Mouse (Mus musculus) ES-CJ7 (cell line): ENCODE data around the gene Cxcl13.

Source experiments
- DNase-seq: peaks from one replicate; pipeline ENCODE4 v3.0.0; 2011; ENCODE audit warnings: low read depth, low spot score

The Cxcl13 gene

DNA sequence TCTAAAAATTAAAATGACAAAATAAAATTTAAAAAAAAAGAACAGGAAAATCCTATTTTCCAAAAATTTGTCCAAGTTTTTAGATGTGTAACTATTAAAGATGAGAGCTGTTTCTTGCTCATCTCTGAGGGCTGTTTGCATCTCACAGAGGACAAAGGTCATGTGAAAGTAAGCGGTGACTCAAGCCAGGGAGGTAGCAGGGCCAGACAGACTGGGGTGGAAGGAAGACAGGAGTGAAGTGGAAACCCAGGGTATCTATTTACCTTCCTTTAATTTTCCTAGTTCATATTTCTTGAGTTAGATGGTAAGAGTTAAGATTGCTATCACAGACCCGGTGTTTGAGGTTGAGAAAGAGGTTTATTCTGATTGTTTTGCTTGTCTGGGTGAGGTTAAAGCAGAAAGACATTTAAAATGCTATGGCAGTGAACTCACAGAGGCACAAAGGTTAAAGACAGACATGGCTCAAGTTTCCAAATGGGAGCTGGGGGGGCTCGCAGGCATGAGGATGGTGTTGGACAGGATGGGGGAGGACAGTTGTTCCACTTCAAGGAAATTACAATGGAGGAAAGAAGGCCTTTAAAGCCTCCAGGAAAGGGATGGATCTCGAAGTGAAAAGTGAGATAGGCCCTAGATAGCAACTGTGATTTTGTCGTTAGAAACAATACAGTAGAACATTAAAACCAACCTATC lies 27.2 kb downstream of the Cxcl13 start:
- no peak for DNase-seq

DNA sequence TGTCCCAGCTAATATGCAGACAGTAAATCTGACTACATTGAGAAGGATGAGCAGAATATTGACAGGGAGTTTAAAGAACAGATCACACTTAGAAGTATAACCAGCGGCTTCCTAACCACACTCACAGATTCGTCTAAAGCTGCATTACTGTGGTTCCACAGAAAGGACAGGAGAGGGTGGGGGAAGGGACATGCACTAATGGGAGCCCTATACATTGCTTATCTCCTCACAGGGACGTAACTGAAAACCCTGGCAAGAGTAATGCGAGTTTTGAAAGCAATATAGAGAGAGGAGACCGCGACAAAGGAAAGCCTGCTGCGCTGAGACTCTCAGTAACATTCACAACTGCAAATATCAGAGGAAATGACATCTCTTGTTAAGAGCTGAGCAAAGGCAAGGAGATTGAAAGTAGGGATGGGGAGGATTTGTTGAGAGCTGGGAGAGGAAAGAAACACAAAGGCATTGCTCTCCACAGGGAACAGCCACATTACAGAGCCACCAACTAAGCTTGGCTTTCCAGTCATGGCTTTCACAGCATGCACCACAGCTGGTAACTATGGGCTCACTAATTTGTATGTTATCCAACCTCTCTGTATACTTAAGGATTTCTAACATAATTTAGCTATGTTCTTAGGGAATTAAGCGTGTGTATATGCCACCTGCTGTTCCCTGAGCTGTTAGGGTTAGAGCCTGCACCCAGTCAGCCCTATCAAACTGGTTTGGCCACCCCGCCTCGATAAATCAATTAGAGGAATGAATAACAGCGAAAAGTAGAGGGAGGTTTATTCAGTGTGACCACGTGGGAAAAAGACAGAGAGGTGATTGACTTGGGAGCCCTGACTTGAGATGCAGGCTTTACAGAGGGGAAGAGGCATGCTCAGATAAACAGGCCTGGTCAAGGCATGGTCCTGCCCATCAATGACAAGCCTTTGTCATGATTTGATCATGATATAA lies 34.9 kb downstream of the Cxcl13 start:
- no peak for DNase-seq

DNA sequence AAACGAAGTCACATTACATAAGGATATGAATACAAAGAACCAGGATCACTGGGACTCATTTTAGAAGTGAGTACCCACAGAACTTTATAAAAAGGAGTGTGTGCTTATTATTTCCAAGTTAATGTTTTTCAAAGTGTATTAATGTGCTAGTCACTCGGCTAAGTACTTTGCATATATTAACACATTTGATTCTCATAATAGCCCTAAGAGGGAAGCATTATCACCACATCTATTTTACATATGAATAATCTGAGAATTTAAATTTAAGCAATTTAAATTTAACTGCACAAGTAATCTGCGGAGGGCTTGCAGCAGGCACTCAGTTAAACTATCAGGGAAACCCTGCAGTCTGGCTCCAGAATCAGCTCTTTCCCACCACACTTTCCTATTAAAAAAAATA lies 40.5 kb downstream of the Cxcl13 start:
- no peak for DNase-seq

DNA sequence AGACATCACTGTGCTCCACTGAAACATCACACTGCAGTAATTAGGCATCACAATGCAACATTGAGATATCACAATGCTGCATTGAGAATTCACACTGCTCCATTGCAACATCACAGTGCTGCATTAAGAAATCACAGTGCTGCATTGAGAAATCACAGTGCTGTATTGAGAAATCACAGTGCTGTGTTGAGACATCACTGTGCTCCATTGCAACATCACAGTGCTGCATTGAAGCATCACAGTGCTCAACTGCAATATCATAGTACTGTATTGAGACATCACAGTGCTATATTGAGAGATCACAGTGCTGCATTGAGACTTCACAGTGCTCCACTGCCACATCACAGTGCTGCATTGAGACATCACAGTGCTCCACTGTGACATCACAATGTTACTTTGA lies 46.6 kb downstream of the Cxcl13 start:
- no peak for DNase-seq

GRCm38 (mm10) chr5:96008274-96008842 lies 51.6 kb downstream of the Cxcl13 start:
- DNase-seq: no peak

DNA sequence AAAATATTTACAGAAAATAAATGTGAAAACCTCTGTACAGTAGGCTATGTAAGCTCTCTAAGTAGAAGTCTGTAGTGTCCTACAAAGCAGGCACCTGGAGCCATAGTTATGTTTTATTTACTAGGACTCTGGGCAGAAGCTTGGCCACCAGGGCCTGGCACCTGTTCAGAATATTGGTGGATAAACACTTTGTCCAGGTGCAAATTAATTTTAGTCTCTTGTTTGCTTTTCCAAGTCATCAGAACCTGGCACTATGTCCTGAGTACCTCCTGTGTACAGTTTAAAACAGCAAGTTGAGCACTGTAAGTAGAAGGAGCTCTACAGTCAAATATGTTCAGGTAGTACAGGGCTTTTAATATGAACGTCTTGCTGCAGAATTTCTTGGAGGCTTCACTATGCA lies 52.3 kb downstream of the Cxcl13 start:
- DNase-seq: no peak
